Mouse (Mus musculus) layer of hippocampus, adult 11-12 months (tissue): ENCODE measurements around the gene Rsrp1.

Experiments
- DNase-seq: peaks from one replicate; pipeline ENCODE4 v3.0.0; 2022; ENCODE audit warnings: low spot score

Rsrp1 gene

GRCm38 (mm10) chr4:134963021-134963776 is 39.8 kb downstream of the Rsrp1 start:
- no peak for DNase-seq

GRCm38 (mm10) chr4:134967887-134968604 is 44.7 kb downstream of the Rsrp1 start:
- no peak for DNase-seq

GRCm38 (mm10) chr4:134968605-134968976 is 45.2 kb downstream of the Rsrp1 start:
- DNase-seq = no peak

- DNase-seq = no peak
These were observed 52.0 kb downstream of the Rsrp1 start for GRCm38 (mm10) chr4:134975261-134975928.

- DNase-seq = no peak
These were observed 52.5 kb downstream of the Rsrp1 start for GRCm38 (mm10) chr4:134975929-134976308.
